Mouse (Mus musculus): ENCODE data around the gene Cd59b. TPM values are rescaled to one million over a fixed set of nuclear protein-coding genes. Genes with fewer than 3 reads are reported as not detected.
A peak's percentile ranks its signal among the peaks of the same experiment; 100 is the strongest.

Cd59b gene
- total and polyA plus RNA-seq, 3 experiments: 0.38 TPM; not detected in 2

- no peak overlapping the region for H3K27ac ChIP-seq (ENCODE audit: control insufficient read depth, low read depth, low read length)
- no peak for DNase-seq (ENCODE audit: low read depth, low spot score)
- no peak for TF ChIP-seq TBP (IDR thresholded peaks at IDR 0.05; ENCODE audit: low read depth, low read length)
- TF ChIP-seq ZMIZ1 (IDR thresholded peaks at IDR 0.05; ENCODE audit: low read depth, low read length): no peak
- TF ChIP-seq EP300 (IDR thresholded peaks at IDR 0.05; ENCODE audit: low read depth in 1 of 2, low read length in 2 of 2): no peak
- no peak for TF ChIP-seq ELF1 (IDR thresholded peaks at IDR 0.05; ENCODE audit: low read depth, low read length)
- TF ChIP-seq JUND (IDR thresholded peaks at IDR 0.05; ENCODE audit: low read depth, low read length): no peak
- no peak for TF ChIP-seq POLR2AphosphoS5 (IDR thresholded peaks at IDR 0.05; ENCODE audit: borderline replicate concordance, low read depth, low read length)
- TF ChIP-seq MAFK (IDR thresholded peaks at IDR 0.05; ENCODE audit: borderline replicate concordance, low read depth, low read length): no peak
- TF ChIP-seq CHD2 (IDR thresholded peaks at IDR 0.05; ENCODE audit: low read length): no peak
- TF ChIP-seq GATA1 (IDR thresholded peaks at IDR 0.05; ENCODE audit: low read depth, low read length): no peak
- no peak for TF ChIP-seq TCF12 (IDR thresholded peaks at IDR 0.05; ENCODE audit: low read depth, low read length)
- TF ChIP-seq USF2 (IDR thresholded peaks at IDR 0.05; ENCODE audit: borderline replicate concordance in 1 of 2, insufficient read depth in 1 of 2, low read depth in 1 of 2, low read length in 2 of 2): no peak
- TF ChIP-seq MAZ (IDR thresholded peaks at IDR 0.05; ENCODE audit: low read depth, low read length): no peak
- TF ChIP-seq ZKSCAN1 (IDR thresholded peaks at IDR 0.05; ENCODE audit: low read depth, low read length): no peak
- H3K4me1 ChIP-seq (ENCODE audit: control insufficient read depth in 1 of 2, insufficient read depth in 2 of 2, low read length in 2 of 2): peaks cover 0 to 7% of the 10 kb centered on the region in 2 experiments; a peak in 2 of 4 replicates
- H3K9me3 ChIP-seq (replicated peaks; ENCODE audit: insufficient read depth, low read length): no peaks in the 10 kb centered on the region
- H3K27me3 ChIP-seq (ENCODE audit: control insufficient read depth in 1 of 2, insufficient read depth in 2 of 2, low read length in 2 of 2): peaks cover 1 to 7% of the 10 kb centered on the region in 2 experiments; a peak in 2 of 4 replicates
- H3K36me3 ChIP-seq (ENCODE audit: control insufficient read depth in 1 of 2, insufficient read depth in 2 of 2, low read length in 2 of 2): peaks cover 0 to 5% of the 10 kb centered on the region in 2 experiments; a peak in 2 of 4 replicates
- no peaks in the 10 kb centered on the region for H3K79me2 ChIP-seq (ENCODE audit: control insufficient read depth, insufficient read depth, low read length, poor library complexity)
- H3K9ac ChIP-seq (ENCODE audit: control insufficient read depth, low read depth, low read length, poor library complexity, severe bottlenecking): no peak overlapping the region
- no peak overlapping the region for H3K4me3 ChIP-seq (ENCODE audit: control insufficient read depth in 1 of 2, insufficient read depth in 1 of 2, low read depth in 2 of 2, low read length in 2 of 2)
Measured at GRCm38 (mm10) chr2:104130969-104131368, 61.3 kb downstream of the Cd59b start.

GRCm38 (mm10) chr2:104132266-104132859, 62.7 kb downstream of the Cd59b start:
- Histone ChIP-seq H3K79me2 (ENCODE audit: control insufficient read depth, insufficient read depth, low read length, poor library complexity) (no peaks in the 10 kb centered on the region), H3K27ac (ENCODE audit: control insufficient read depth, low read depth, low read length) (no peak overlapping the region), H3K4me1 (ENCODE audit: control insufficient read depth in 1 of 2, insufficient read depth in 2 of 2, low read length in 2 of 2) (peaks cover 0 to 7% of the 10 kb centered on the region in 2 experiments; a peak in 2 of 4 replicates), H3K27me3 (ENCODE audit: control insufficient read depth in 1 of 2, insufficient read depth in 2 of 2, low read length in 2 of 2) (peaks cover 1 to 3% of the 10 kb centered on the region in 2 experiments; a peak in 2 of 4 replicates), H3K4me3 (ENCODE audit: control insufficient read depth in 1 of 2, insufficient read depth in 1 of 2, low read depth in 2 of 2, low read length in 2 of 2) (no peak overlapping the region), H3K9ac (ENCODE audit: control insufficient read depth, low read depth, low read length, poor library complexity, severe bottlenecking) (no peak overlapping the region), H3K9me3 (replicated peaks; ENCODE audit: insufficient read depth, low read length) (no peaks in the 10 kb centered on the region), H3K36me3 (ENCODE audit: control insufficient read depth in 1 of 2, insufficient read depth in 2 of 2, low read length in 2 of 2) (peaks cover 0 to 5% of the 10 kb centered on the region in 2 experiments; a peak in 2 of 4 replicates)
- peak; percentile 55 for DNase-seq (ENCODE audit: low read depth, low spot score)
- TF ChIP-seq CHD1 (IDR thresholded peaks at IDR 0.05; ENCODE audit: low read depth, low read length) (no peak), ZNF384 (IDR thresholded peaks at IDR 0.05; ENCODE audit: low read depth, low read length) (no peak), SIN3A (IDR thresholded peaks at IDR 0.05; ENCODE audit: low read length) (no peak), NRF1 (IDR thresholded peaks at IDR 0.05; ENCODE audit: insufficient read depth, low read depth, low read length, poor library complexity, severe bottlenecking) (no peak), ELF1 (IDR thresholded peaks at IDR 0.05; ENCODE audit: low read depth, low read length) (no peak), GABPA (IDR thresholded peaks at IDR 0.05; ENCODE audit: low read depth, low read length) (no peak)

Measured in MEL (cell line).